Mouse (Mus musculus) heart, embryonic 14.5 days (tissue): ENCODE data around the gene Irak2. TPM values are rescaled to one million over a fixed set of nuclear protein-coding genes. Genes with fewer than 3 reads are reported as not detected.

Experiments
- ATAC-seq: fragments of 200-750 bp; cut with Nextera tagmentation; 2 replicates; pipeline ENCODE4 v1.8.0; 2017; ENCODE audit warnings: low read depth, moderate TSS enrichment; ENCODE audit not compliant: insufficient number of reproducible peaks, insufficient read depth, low FRiP score
- H3K27ac ChIP-seq, 2 experiments: fragments of 200-500 bp in 1 of 2; fragments of 300-500 bp in 1 of 2; sonication (generic) in 1 of 2; replicated peaks in 1 of 2; 2 replicates each; pipeline ENCODE4 v1.5.1; 2012 to 2014; ENCODE audit warnings: low read depth in 2 of 2, low read length in 2 of 2, control low read depth in 1 of 2, mild to moderate bottlenecking in 1 of 2, mixed read lengths in 1 of 2; ENCODE audit not compliant: control insufficient read depth in 1 of 2, insufficient read depth in 1 of 2
- H3K27me3 ChIP-seq: fragments of 300-500 bp; sonication (generic); 2 replicates; pipeline ENCODE4 v1.6.1; 2014; ENCODE audit warnings: mild to moderate bottlenecking, low read length, control low read depth; ENCODE audit not compliant: control insufficient read depth, insufficient read depth
- H3K36me3 ChIP-seq: fragments of 300-500 bp; sonication (generic); 2 replicates; pipeline ENCODE4 v1.6.1; 2014; ENCODE audit warnings: mild to moderate bottlenecking, control low read depth, low read length, mixed read lengths; ENCODE audit not compliant: control insufficient read depth, insufficient read depth
- H3K4me1 ChIP-seq, 2 experiments: fragments of 200-500 bp in 1 of 2; fragments of 300-500 bp in 1 of 2; sonication (generic) in 1 of 2; 2 replicates each; pipeline ENCODE4 v1.6.1; 2012 to 2014; ENCODE audit warnings: low read length in 2 of 2, control low read depth in 1 of 2, mixed read lengths in 1 of 2; ENCODE audit not compliant: control insufficient read depth in 2 of 2, insufficient read depth in 2 of 2
- H3K4me2 ChIP-seq: fragments of 300-500 bp; sonication (generic); 2 replicates; pipeline ENCODE4 v1.6.1; 2014; ENCODE audit warnings: mild to moderate bottlenecking, low read length
- H3K4me3 ChIP-seq, 2 experiments: fragments of 200-500 bp in 1 of 2; fragments of 300-500 bp in 1 of 2; sonication (generic) in 1 of 2; 2 replicates each; pipeline ENCODE4 v1.5.1; 2012 to 2014; ENCODE audit warnings: low read length in 2 of 2, mild to moderate bottlenecking in 2 of 2, control low read depth in 1 of 2, low read depth in 1 of 2, moderate library complexity in 1 of 2; ENCODE audit not compliant: control insufficient read depth in 1 of 2, insufficient read depth in 1 of 2
- H3K9ac ChIP-seq: fragments of 300-500 bp; sonication (generic); 2 replicates; pipeline ENCODE4 v1.6.1; 2014; ENCODE audit warnings: mild to moderate bottlenecking, low read length
- H3K9me3 ChIP-seq: fragments of 300-500 bp; sonication (generic); 2 replicates; pipeline ENCODE4 v1.6.1; 2016; ENCODE audit warnings: low read length, control low read depth; ENCODE audit not compliant: control insufficient read depth
- WGBS: fragments of 180-500 bp; shearing (Covaris S2); extraction: QIAGEN DNeasy Blood & Tissue Kit; methylation state at CpG from one replicate; pipeline ENCODE4 v1.1.7; 2014; 5-methylcytosine and 5-hydroxymethylcytosine counted together
- polyA plus RNA-seq: library from polyadenylated mRNA; unstranded; fragments of >200 nt; fragmentation: Nextera tagmentation; extraction: Ambion mirVana; gene quantifications from 2 replicates; pipeline ENCODE4 v1.2.1, GENCODE M21; 2014

Gene Irak2
- polyA plus RNA-seq, 1 experiment from 2014 or later = 3.9 TPM

DNA sequence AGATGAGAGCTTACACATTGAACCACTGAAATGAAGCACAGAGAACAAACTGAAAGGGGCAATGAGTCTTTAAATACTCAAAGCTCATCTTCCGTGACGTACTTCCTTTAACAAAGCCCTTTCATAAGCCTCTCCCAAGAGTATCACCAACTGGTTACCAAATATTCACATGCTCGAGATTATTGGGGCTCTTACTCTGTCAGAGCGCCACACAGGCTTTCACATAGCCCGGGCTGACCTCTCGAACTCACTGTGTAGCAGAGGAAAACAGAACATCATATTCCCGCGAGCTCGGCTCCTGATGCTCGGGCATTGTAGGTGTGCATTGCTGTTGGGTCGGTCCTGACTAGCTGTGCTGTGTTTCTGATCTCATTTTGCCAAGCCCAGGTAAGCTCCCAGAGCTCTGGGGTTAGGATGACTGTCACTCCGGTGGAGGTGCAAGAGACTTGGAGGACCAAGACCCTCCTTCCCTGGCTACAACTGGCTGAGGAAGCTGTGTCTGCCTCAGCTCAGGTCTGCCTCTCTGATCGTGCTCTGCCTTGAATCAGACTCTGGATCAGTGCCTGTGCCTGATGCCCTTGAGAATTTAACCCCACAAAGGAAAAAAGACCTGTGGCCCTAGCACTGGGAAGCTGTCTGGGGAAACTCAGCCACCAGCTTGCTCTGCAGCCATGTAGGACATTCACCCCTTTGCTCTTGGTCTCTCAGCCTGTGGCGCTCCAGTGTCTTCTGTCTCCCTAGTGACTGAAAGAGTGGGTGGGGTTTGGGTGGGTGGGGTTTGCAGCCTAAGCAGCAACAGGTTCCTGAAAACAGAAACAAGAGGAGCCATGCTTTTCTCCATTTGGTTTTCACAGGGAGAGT, 22.5 kb downstream of the Irak2 start:
- Histone ChIP-seq H3K27me3 (no peaks in the 10 kb centered on the region), H3K36me3 (no peaks in the 10 kb centered on the region), H3K4me2 (no peak overlapping the region), H3K4me3 (no peak overlapping the region), H3K27ac (peak overlapping the region; percentile 30 to 48; a peak in 3 of 4 replicates), H3K9me3 (0 out of 2 replicates have a peak, but pooled peaks cover 3% of the 10 kb centered on the region), H3K4me1 (peaks cover 20 to 28% of the 10 kb centered on the region in 2 experiments), H3K9ac (no peak overlapping the region)
- WGBS = 66% methylated on average over 14 of the region's 14 CpGs
- ATAC-seq = no peak

DNA sequence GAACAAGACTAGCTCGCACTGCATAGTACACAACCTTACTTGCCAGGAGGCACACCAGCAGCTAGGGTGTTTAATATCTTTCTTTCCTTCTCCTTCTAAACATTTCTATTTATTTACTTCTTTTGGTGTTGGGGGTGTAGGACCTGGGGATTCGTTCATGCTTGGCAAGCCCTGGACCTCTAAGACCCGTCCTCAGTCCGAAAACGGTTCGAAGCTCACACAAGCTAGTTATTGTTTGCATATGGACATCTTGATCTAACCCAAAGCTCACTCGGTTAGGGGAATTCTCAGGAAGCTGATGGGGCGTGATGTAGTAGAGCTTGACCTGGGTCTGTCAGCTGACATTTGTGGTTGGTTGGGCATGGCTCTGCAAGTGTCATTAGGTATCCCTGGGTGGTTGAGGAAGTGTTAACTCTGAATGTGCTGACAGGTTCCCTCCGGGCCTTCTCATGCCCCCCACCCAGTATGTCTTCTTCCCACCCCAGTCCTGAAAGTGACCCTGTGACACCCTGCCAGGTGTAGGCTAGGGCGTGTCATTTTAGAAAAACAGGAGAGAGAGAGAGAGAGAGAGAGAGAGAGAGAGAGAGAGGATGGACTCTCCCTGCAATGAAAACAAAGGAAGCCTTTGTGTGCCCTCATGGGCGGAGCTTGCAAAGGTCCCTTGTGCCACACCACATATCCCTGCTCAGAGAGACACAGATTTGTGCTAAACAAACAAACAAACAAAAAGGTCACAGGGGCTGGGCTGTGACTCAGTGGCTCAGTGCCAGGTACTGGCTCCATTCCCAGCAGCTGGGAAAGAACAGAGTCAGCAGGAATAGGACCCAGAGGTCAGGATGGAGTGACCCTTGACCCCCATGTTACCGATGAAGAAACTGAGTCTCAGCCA, 23.3 kb downstream of the Irak2 start:
- H3K36me3 ChIP-seq = no peaks in the 10 kb centered on the region
- no peak overlapping the region for H3K4me3 ChIP-seq
- H3K4me1 ChIP-seq = peaks cover 20 to 28% of the 10 kb centered on the region in 2 experiments
- H3K9ac ChIP-seq = no peak overlapping the region
- H3K9me3 ChIP-seq = 0 out of 2 replicates have a peak, but pooled peaks cover 3% of the 10 kb centered on the region
- no peaks in the 10 kb centered on the region for H3K27me3 ChIP-seq
- WGBS = 63% methylated on average over 12 of the region's 12 CpGs
- H3K4me2 ChIP-seq = no peak overlapping the region
- no peak overlapping the region; a peak in 1 of 4 replicates for H3K27ac ChIP-seq
- ATAC-seq = peak; percentile 12; the same call in 1 of the 2 replicates

DNA sequence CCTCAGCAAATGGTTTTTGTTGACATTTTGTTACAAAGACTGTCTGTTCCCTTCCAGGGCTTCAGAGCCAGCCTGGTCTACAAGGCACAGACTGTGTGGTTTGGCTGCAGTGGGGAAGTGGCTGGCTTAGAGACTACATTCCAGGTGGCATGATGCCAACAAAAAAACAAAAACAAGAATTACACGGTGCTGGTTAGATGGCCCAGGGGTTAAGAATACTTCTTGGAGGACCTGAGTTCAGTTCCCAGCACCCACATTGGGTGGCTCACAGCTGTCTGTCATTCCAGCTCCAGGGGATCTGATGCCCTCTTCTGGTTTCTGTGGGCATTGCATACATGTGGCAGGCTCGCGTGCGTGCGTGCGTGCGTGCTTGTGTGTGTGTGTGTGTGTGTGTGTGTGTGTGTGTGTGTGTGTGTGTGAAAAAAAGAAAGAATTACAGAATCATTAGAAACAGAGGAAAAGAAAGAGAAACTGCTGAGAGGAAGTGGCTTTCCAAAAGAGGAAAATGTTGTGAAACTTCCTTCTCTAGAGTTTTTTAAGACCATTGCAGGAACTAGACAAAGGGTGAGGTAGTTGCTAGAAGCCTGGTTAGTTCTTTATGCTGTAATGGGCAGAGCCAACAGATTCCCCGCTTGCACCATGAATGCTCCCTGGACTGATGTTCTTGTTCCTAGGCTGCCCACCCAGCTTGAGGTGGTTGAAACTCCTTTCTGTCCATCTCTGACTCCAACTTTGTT, 24.9 kb downstream of the Irak2 start:
- Histone ChIP-seq H3K36me3 (no peaks in the 10 kb centered on the region), H3K9ac (no peak overlapping the region), H3K4me1 (peaks cover 22 to 28% of the 10 kb centered on the region in 2 experiments), H3K4me2 (no peak overlapping the region), H3K27me3 (no peaks in the 10 kb centered on the region), H3K27ac (no peak overlapping the region), H3K9me3 (0 out of 2 replicates have a peak, but pooled peaks cover 3% of the 10 kb centered on the region), H3K4me3 (no peak overlapping the region)
- 86% methylated on average over 8 of the region's 8 CpGs for WGBS
- no peak for ATAC-seq

DNA sequence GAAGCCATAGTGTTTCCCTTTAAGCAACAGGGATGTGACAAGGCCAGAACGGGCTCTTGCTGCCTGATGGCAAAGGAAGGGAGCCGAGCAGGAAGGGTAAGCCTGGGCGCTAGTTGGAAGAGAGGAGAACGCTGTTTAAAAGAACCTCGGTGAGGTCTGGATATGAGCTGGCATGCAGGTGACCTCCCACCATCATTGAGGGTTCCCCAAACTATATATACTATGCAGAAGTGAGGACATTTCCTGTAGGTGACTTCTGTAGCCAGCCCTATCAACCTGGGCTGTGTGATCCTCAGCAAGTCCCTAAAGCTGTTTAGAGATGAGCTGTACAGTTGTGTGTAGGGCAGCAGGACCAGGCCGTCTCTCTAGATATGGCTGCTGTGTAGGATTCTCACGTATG, 26.0 kb downstream of the Irak2 start:
- Histone ChIP-seq H3K36me3 (no peaks in the 10 kb centered on the region), H3K4me1 (peaks cover 28 to 37% of the 10 kb centered on the region in 2 experiments), H3K4me2 (no peak overlapping the region), H3K9ac (no peak overlapping the region), H3K4me3 (no peak overlapping the region), H3K27me3 (no peaks in the 10 kb centered on the region), H3K27ac (no peak overlapping the region), H3K9me3 (0 out of 2 replicates have a peak, but pooled peaks cover 3% of the 10 kb centered on the region)
- ATAC-seq = no peak
- WGBS = 77% methylated on average over 7 of the region's 7 CpGs

DNA sequence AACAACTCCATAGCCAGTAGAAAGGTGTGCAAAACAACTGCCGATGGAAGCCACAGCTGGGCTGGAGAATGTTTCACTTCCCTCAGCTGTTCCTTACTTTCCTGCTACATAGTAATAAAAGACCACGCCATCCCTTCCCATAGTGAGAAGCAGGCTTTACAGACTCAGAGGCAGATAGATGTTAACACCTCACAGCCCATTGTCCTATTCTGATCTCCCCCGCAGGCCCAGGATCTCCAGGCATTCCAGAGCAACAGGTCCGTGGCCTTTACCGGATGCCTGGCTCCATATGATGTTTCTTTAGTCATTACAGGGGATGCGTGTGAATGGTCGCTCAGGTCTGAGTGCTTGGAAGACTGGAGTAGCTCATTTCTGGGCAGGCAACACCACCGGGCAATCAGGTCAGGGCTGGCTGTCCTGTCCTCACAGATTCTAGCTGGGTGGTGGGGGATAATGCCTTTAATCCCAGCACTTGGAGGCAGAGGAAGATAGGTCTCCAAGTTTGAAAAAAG, 29.4 kb downstream of the Irak2 start:
- Histone ChIP-seq H3K4me1 (peaks cover 13 to 17% of the 10 kb centered on the region in 2 experiments), H3K4me3 (no peak overlapping the region), H3K36me3 (no peaks in the 10 kb centered on the region), H3K9me3 (0 out of 2 replicates have a peak, but pooled peaks cover 3% of the 10 kb centered on the region), H3K27ac (peak overlapping the region; percentile 44 to 53; a peak in 2 of 4 replicates), H3K9ac (no peak overlapping the region), H3K27me3 (no peaks in the 10 kb centered on the region), H3K4me2 (no peak overlapping the region)
- no peak for ATAC-seq
- WGBS = 48% methylated on average over 8 of the region's 8 CpGs

DNA sequence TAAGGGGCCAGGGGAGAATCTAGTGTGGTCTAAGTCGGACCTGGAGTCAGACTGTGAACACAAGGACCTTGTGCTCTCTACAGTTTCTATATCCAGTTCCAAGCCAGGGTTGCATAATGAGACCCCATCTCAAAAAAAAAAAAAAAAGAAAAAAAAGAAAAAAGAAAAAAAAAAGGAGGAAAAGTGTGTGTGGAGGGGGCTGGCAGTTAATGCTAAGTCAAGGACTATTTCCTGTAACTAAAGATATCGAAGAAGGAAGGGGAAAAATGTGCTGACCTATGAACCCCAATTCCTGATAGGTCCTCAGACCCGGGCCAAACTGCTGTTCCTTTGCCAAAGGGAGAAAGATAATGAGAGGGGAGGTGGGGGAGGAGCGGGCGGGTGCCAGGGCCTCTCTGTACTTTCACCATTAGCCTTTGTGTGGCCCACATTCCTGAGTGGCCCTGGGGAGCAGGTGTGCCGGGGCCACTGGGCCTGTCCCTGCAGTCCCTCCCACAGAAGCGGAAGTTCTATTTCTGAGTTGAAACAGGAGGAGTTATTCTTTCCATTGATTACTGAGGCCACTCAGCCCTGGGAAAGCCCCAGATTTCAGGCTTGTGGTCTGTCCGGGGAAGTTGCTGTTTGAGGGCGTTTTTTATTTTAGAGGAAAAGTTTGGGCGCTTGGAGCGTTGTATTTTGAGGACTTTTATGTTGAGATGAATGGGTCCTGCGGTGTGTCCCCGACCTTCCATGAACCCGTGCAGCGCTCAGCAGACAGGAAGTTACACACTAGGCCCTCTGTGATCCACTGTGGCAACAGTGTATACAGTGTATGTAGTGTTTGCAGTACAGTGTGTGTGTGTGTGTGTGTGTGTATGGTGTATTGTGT, 30.3 kb downstream of the Irak2 start:
- Histone ChIP-seq H3K9ac (no peak overlapping the region; the same call in 1 of the 2 replicates), H3K36me3 (peaks cover 4% of the 10 kb centered on the region; the same call in 1 of the 2 replicates), H3K4me3 (no peak overlapping the region), H3K27ac (peak overlapping the region; percentile 9 to 77; a peak in 3 of 4 replicates), H3K27me3 (no peaks in the 10 kb centered on the region), H3K9me3 (no peaks in the 10 kb centered on the region), H3K4me1 (peaks cover 13 to 17% of the 10 kb centered on the region in 2 experiments), H3K4me2 (peak overlapping the region; percentile 18; the same call in 1 of the 2 replicates)
- whole genome bisulfite sequencing = 44% methylated on average over 15 of the region's 15 CpGs
- peak; percentile 32; the same call in 1 of the 2 replicates for ATAC-seq
